Mouse (Mus musculus) bone marrow, adult 2 months (tissue): ENCODE results near the gene Nemp2. TPM values are rescaled to one million over a fixed set of nuclear protein-coding genes. Genes with fewer than 3 reads are reported as not detected.

ENCODE experiments used
- H3K27ac ChIP-seq: fragments of 200-500 bp; 2 replicates; pipeline ENCODE4 v1.5.1; 2012; ENCODE audit warnings: low read depth, mild to moderate bottlenecking, control low read depth, inconsistent platforms, low read length; ENCODE audit not compliant: control insufficient read depth, poor library complexity, insufficient read depth
- H3K4me1 ChIP-seq: fragments of 200-500 bp; 2 replicates; pipeline ENCODE4 v1.6.1; 2011; ENCODE audit warnings: low read length; ENCODE audit not compliant: control insufficient read depth, insufficient read depth
- H3K4me3 ChIP-seq: fragments of 200-500 bp; replicated peaks from 2 replicates; pipeline ENCODE3; 2011; ENCODE audit warnings: mild to moderate bottlenecking, low read depth, low read length, control low read depth; ENCODE audit not compliant: control insufficient read depth
- CTCF ChIP-seq: fragments of 200-500 bp; IDR thresholded peaks from 2 replicates; pipeline ENCODE4 v1.5.1; 2011; ENCODE audit warnings: low read length, control low read depth; ENCODE audit not compliant: control insufficient read depth, insufficient read depth
- POLR2A ChIP-seq: fragments of 200-500 bp; IDR thresholded peaks from 2 replicates; pipeline ENCODE4 v1.6.1; 2011; ENCODE audit warnings: low read depth, mild to moderate bottlenecking, control low read depth, low read length, borderline replicate concordance; ENCODE audit not compliant: control insufficient read depth
- WGBS: fragments of 180-500 bp; shearing (Covaris S2); methylation state at CpG from one replicate; pipeline ENCODE4 v1.1.7; 2018; 5-methylcytosine and 5-hydroxymethylcytosine counted together
- polyA plus RNA-seq: library from polyadenylated mRNA; stranded (reverse); fragments of >200 nt; gene quantifications from 2 replicates; pipeline ENCODE4 v1.2.4, GENCODE M21; 2011; ENCODE audit warnings: low replicate concordance; ENCODE audit not compliant: missing spikeins, insufficient read depth, insufficient read length

Gene Nemp2
- 7.3 and 16.2 TPM in 2 replicates for polyA plus RNA-seq

DNA sequence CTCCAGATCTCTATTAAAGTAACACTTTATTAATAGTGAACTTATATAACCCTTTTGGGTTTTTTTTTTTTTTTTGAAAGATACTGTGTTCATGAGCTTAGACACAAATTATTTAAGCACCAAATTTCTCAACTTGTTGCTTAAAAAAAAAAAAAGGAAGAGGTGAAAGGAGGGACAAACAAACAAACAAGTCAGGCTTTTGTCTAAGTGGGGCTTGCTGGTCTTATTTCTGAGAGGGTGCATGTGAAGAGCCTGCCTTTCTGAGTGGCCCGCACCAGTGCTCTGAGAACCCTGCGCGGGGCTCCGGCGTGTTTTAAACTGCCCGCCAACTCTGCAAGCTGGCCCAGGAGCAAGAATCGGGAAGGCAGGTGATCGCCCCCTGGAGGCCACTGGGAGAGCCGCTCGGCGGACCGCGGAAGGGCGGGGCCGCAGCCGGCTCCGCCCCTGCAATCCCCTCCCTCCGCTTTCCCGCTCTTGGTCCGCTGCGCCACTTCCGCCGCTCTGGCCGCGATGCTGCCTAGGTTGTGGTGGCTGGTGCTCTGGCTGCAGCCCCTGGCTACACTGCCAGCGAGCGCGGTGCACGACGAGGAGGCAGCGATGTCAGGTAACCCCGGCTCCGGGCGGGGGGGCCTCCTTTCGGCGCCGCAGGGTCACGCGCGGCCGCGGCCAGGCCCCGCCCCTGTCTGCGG lies at the start of gene Nemp2:
Gene Nemp2 (plus strand): TSS at position 456 of the 689 bp plus-strand sequence.
- WGBS = under 1% methylated on average over 43 of the region's 44 CpGs
- TF ChIP-seq POLR2A (peak; percentile 65; the same call in 1 of the 2 replicates), CTCF (peak; percentile 80)
- Histone ChIP-seq H3K4me1 (no peaks in the 10 kb centered on the region; the same call in 1 of the 2 replicates), H3K27ac (peak within 1 kb of the TSS; percentile 98), H3K4me3 (peak within 1 kb of the TSS; percentile 100)

DNA sequence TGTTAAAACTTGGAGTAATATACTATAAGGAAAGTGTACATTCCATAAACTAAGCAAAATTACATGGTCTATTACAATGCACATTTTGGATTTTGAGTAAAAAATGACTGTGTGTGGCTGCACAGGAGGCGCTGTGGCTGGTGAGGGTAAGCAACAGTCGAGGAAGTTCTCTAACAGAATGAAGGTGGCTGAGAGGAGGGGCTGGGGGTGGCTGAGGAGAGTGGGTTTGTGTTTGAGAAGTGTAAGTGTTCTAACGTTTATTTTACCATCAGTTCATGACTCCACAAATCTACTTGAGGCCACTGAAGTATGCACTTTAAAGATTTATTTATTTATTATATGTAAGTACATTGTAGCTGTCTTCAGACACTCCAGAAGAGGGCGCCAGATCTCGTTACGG lies 48.8 kb upstream of the Nemp2 start:
- TF ChIP-seq CTCF = no peak
- TF ChIP-seq POLR2A = no peak

DNA sequence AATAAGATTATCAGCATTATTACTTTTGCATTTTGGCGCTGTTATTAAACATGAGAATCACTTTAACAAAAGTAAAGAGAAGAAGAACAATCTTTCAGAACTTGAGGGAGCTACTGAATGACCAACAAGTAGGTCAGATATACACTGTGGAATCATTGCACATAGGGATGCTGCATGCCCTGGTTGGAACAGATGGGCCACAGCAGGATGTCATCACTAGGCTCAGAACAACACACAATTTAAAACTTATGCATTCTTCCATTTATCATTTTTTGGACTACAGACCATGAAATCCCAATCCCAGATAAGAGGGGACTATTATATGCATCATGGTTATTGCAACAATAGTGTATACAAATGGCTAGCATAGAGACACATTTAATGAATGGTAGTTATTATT lies 47.6 kb upstream of the Nemp2 start:
- TF ChIP-seq POLR2A = no peak
- no peak for TF ChIP-seq CTCF

More for the DNA sequence above, 48.8 kb upstream of the Nemp2 start:
- Histone ChIP-seq H3K4me1 (peaks cover 3% of the 10 kb centered on the region; the same call in 1 of the 2 replicates), H3K4me3 (no peak overlapping the region), H3K27ac (no peak overlapping the region)
- 52% methylated on average over 6 of the region's 6 CpGs for WGBS

DNA sequence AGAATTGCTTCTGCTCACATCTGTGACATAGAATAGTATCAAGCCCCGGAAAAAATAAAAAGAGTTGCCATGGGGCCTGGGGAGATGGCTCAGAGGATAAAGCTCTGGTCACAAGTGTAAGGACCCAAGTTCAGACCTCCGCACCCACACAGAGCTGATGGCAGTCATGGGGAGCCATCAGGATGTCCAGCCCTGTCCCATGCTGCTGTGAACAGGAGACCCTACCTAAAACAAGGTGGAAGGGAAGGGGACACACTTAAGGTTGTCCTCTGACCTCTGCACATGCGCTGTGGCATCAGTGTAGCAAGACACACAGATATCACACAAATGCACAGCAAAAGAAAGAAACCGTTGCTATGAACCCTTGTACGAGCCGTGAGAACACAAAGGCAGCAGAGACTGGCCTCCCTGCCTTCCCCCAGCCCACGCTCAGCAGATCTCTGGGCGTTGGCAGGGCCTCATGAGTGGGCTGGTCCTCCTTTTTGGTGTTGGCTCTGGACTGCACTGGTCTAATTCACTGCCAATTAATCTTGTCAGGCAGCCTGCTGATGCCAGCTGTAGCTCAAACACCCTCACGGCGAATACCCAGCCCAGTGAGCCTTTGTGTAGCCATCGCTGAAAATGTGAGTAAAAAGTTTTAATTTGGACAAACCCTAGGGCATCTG lies 33.4 kb upstream of the Nemp2 start:
- TF ChIP-seq CTCF = no peak
- no peak for TF ChIP-seq POLR2A
- WGBS = 58% methylated on average over 11 of the region's 11 CpGs

More for the DNA sequence above, 47.6 kb upstream of the Nemp2 start:
- 85% methylated on average over 1 of the region's 1 CpGs for WGBS
- Histone ChIP-seq H3K4me3 (no peak overlapping the region), H3K27ac (no peak overlapping the region), H3K4me1 (peaks cover 3% of the 10 kb centered on the region; the same call in 1 of the 2 replicates)

DNA sequence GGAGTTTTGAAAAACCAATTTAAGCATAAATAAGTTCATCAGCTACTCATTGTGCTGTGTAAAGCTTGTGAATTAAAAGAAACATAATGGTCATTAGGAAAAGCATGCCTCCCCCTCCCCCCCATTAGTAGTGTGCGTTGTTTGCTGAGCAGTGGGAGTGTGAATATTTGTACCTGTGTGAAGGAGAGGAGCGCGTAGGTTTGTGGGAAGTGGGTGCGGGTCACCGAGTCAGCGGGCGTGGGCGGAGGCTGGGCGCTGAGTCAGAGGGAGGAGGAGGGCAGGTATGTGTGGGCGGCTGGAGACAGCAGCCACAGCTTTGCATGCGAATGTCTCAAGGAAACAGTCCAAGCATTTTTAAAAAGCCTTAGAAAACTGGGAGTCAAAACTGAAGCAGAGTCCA lies 32.7 kb upstream of the Nemp2 start:
- Histone ChIP-seq H3K27ac (no peak overlapping the region), H3K4me1 (no peaks in the 10 kb centered on the region; the same call in 1 of the 2 replicates), H3K4me3 (no peak overlapping the region)
- 25% methylated on average over 11 of the region's 11 CpGs for WGBS
- TF ChIP-seq POLR2A (no peak), CTCF (no peak)

More for the DNA sequence above, 33.4 kb upstream of the Nemp2 start:
- no peak overlapping the region; the same call in 1 of the 2 replicates for H3K27ac ChIP-seq
- no peak overlapping the region for H3K4me3 ChIP-seq
- H3K4me1 ChIP-seq = no peaks in the 10 kb centered on the region; the same call in 1 of the 2 replicates

DNA sequence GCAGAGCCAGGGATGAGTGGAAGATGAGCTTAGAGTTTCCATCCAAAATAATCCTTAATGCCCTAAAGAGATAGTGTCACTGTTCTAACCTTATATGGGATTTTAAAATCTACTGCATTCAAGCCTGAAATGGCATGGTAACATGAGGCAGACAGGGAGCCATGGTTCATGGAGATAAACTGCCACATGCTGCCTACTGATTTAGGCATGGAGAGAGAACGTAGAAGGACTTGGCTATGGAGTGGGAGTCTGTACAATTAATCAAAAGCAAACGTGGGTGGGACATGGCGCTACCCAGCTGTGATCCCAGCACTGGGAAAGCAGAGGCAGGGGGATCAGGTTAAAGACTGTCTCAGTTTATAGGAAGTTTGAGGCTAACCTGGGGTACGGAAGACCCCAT lies 32.1 kb upstream of the Nemp2 start:
- WGBS = 73% methylated on average over 4 of the region's 4 CpGs
- Histone ChIP-seq H3K4me1 (no peaks in the 10 kb centered on the region; the same call in 1 of the 2 replicates), H3K4me3 (no peak overlapping the region), H3K27ac (no peak overlapping the region)
- TF ChIP-seq CTCF (no peak), POLR2A (no peak)

DNA sequence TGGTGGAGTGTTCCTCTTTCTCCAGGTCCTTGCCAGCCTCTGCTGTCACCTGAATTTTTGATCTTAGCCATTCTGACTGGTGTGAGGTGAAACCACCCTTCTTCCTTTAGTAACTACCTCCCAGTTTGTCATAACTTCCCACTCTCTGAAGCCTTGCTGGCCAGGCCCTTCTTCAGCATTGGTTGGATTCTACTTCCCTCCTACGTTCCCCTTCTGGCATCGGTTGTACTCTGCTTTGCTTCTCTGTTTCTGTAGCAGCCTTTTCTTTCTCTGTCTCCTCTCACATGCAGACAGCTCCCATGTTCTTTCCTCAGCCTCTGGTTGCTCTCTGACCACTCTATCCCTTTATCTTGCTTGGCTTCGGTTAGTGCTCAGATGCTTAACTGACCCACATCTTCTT lies 29.0 kb upstream of the Nemp2 start:
- no peak overlapping the region for H3K27ac ChIP-seq
- no peaks in the 10 kb centered on the region; the same call in 1 of the 2 replicates for H3K4me1 ChIP-seq
- no peak overlapping the region for H3K4me3 ChIP-seq
- WGBS = 38% methylated on average over 3 of the region's 3 CpGs
- TF ChIP-seq CTCF = no peak
- TF ChIP-seq POLR2A = no peak

DNA sequence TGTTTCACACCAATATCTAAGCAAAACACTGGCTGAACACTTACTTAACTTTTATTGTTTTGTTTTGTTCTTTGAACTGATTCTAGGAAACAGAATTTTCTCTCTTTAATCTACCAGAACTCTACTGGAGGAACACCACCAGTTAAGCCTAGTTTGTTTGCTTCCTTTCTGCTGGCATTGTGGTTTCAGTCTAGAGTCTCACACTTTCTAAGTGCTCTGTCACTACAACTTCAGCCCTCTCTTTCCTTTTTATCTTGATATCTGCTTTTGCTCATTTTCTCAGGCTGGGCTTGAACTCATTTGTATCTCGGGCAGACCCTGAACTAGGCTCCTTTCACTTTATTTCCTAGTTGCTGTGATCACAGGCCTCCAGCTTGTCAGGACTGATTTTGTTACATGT lies 22.8 kb upstream of the Nemp2 start:
- TF ChIP-seq CTCF = no peak
- no peak for TF ChIP-seq POLR2A
- WGBS = 23% methylated on average over 1 of the region's 1 CpGs
- H3K4me3 ChIP-seq = no peak overlapping the region
- H3K4me1 ChIP-seq = no peaks in the 10 kb centered on the region
- H3K27ac ChIP-seq = no peak overlapping the region

DNA sequence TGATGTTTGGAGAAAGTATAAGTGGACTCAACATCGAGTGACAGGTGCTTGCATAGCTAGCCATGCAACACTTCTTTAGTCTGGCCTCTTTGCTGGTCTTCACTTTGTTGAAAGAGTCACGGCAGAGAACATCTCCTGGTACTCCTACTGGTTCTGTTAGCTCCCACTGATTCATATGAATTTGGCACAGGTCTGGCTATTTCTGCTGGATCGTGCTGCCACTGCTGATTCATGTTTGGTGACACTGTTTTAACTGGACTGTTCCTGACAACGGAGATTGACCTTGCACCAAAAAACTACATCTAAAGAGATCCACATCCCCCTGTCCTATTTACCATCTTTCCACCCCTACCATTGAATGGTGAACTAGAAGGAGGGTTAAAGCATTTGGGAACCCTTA lies 22.0 kb upstream of the Nemp2 start:
- H3K4me3 ChIP-seq = no peak overlapping the region
- WGBS = 81% methylated on average over 4 of the region's 4 CpGs
- TF ChIP-seq POLR2A (no peak), CTCF (no peak)
- no peaks in the 10 kb centered on the region for H3K4me1 ChIP-seq
- H3K27ac ChIP-seq = no peak overlapping the region
